Mouse (Mus musculus) brown adipose tissue, adult 24 weeks (tissue): ENCODE measurements around the gene Tmem235. TPM values are rescaled to one million over a fixed set of nuclear protein-coding genes. Genes with fewer than 3 reads are reported as not detected.
A peak's percentile ranks its signal among the peaks of the same experiment; 100 is the strongest.

Experiments
- H3K27ac ChIP-seq: fragments of 200-500 bp; replicated peaks from 2 replicates; pipeline ENCODE4 v1.5.1; 2012; ENCODE audit warnings: low read depth, mild to moderate bottlenecking, low read length
- H3K4me1 ChIP-seq: fragments of 200-500 bp; 2 replicates; pipeline ENCODE4 v1.6.1; 2012; ENCODE audit warnings: low read length, mixed read lengths; ENCODE audit not compliant: control insufficient read depth, insufficient read depth, insufficient read length
- H3K4me3 ChIP-seq: fragments of 200-500 bp; 2 replicates; pipeline ENCODE4 v1.5.1; 2012; ENCODE audit warnings: low read depth, mild to moderate bottlenecking, low read length, moderate library complexity; ENCODE audit not compliant: insufficient read depth
- polyA plus RNA-seq: library from polyadenylated mRNA; stranded (reverse); fragments of >200 nt; gene quantifications from 2 replicates; pipeline ENCODE4 v1.2.4, GENCODE M21; 2012; ENCODE audit not compliant: missing spikeins, insufficient read depth, insufficient read length

The Tmem235 gene
- polyA plus RNA-seq, 1 experiment, result not detected

DNA sequence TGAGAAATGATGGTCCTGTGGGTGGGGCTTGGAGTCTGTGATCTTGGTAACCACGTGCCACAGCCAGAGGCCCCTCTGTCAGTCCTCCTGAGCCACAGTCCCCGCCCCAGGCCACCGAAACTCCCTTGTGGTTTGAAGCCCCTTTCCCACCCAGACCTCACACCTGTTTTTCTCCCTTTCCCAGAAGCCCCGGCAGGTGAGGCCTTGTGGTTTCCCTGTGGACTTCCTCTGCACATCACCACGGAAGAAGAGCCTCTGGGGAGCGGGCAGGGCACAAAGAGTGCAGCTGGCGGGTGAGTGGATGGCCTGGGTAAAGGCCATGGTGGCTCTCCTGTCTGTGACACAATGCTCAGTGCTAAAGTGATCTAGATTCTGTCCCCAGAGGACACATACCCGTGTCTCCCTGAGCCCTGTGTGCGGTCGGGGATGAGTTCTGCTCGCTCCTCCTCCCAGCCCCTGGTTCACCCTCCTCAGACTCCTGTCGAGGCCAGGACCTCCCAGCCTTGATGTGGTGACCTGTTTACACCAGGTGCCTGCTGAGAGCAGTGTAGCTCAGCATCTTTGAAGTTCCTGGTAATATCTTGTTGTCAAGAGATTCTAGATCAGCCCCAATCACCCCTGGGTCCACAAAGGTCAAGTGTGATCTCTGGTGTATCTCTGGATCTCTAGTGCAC, 11.5 kb downstream of the Tmem235 start:
- H3K4me1 ChIP-seq, result no peaks in the 10 kb centered on the region
- H3K4me3 ChIP-seq, result no peak overlapping the region
- no peak overlapping the region for H3K27ac ChIP-seq

DNA sequence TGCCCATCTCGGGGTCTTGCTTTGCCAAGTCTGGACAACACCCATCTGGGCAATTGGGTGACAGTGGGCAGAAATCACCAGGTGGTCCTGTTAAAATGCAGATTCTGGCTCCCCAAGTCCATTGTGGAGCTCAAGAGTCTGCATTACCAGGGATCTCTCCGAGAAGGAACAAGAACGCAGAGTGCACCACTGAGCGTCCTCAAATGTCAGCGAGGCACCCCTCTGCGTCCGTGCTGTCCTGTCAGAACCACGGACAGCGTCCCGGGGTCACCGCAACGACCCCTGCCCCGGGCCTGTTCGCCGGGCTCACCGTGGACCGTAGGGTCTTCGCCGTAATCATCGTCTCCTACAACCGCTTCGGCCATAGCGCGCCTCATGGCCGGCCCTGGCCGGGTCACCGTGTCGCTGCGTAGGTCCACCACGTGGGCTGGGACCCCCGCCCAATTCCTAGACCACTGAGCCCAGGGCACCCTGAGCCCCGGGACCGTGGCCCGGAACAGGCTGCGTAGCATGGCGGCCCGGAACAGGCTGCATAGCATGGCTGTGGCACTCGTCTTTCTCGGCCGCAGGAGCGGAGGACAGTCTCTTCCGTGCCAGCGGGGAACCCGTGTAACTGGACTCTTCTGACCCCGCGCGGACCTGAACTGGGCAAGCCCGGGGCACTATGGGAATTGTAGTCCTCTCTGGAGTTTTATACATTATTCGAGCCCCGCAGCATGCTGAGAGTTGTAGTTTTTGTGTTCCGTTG, 12.5 kb downstream of the Tmem235 start, which contains the start of gene Tha1:
Gene Tha1 (minus strand): TSS at position 621 of the 748 bp plus-strand sequence.
- peak within 1 kb of the TSS; percentile 40 for H3K27ac ChIP-seq
- H3K4me1 ChIP-seq, result no peaks in the 10 kb centered on the region
- H3K4me3 ChIP-seq, result peak within 1 kb of the TSS; percentile 90

DNA sequence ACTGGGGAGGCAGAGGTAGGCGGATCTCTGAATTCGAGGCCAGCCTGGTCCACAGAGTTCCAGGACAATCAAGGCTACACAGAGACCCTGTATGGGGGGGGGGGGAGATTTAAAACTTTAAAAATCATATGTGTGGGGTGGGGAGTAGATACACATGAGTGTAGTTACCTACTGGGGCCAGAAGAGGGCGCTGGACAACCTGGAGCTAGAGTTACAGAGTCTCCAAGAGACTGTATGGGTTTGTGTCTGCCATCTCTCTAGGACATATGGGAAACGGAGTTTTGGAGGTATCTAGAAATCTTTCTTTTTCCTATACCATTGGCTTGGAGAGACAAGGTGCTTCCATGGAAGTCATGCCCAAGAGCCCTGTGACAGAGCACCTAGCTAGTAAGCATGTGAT, 13.9 kb downstream of the Tmem235 start:
- Histone ChIP-seq H3K4me1 (peaks cover under 1% of the 10 kb centered on the region; the same call in 1 of the 2 replicates), H3K4me3 (no peak overlapping the region), H3K27ac (no peak overlapping the region)

DNA sequence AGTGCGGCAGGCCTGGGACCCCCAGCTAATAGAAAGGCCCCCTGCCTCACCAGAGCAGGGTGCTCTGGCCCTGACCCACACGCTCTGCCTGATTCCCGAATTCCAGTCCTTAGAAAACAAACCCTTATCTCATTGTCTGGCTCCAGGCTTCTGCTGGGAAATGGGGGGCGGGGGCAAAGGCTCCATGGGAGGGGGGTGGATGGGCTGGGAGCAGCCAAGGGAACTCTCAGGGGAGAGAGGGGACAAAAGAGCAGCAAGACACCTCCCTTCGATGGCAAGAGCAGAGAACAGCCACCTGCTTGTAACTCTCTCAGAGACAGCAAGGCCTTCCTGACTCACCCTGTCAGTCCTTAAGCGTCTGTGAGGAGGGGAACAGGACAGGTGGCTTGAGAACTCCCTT, 15.1 kb downstream of the Tmem235 start:
- no peak overlapping the region for H3K4me3 ChIP-seq
- H3K4me1 ChIP-seq, result peaks cover 3% of the 10 kb centered on the region
- H3K27ac ChIP-seq, result no peak overlapping the region

DNA sequence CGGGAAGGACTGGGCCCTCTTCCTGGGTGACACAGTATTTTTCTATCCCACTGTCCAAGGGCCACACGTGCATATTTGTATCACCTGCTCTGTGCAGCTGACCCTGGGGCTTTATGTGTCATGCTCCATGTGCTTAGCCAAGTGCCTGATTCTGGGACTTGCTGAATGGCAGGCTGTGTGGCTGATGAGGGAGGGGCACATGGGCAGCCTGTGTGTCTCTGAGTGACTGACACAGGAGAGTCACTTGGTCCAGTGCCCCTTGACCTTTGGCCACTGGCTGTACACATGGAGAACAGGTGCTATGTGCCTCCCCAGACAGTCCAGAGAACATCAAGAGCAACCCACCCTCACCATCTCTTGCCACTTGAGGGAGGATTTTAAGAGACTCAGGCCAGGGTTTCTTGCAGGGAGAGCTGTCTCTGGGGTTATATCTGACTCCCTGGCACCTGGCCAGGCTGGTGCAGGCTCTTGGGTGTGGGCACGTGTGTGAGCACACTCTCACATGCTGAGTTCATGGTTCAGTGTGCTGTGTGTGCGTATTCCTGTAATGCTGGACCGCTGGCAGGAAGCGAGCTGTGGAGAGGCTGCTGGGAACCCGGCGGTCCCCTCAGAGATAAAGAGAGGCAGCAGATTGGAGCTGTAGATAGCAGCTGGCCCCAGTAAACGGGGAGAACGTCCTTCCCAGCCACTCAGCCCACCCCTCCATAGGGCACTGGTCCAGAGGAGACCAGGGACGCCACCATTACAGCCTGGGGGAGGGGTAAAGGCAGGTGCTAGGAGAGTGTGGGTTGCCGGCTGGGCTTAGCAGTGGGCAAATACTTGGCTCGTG, 17.6 kb downstream of the Tmem235 start:
- H3K4me1 ChIP-seq, result peaks cover 14% of the 10 kb centered on the region
- H3K4me3 ChIP-seq, result no peak overlapping the region
- peak overlapping the region; percentile 59; the same call in 1 of the 2 replicates for H3K27ac ChIP-seq

DNA sequence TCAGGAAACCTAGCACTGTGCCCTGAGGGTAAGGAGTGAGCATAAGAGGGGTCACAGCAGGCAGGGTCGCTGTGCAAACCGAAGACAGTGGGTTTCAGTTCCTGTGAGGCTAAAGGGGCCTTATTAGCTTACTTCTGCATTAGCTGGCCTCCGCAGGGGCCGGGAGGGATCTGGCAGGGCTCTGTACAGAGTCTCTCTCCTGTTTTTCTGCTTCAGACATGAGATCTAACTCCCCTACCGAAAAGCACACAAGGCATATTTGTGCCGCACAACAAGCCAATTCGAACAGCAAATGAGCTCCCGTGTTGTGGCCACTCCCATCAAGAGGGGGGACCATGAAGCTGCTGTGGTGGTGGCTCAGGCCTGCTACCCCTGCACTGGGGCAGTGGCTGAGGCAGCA, 18.3 kb downstream of the Tmem235 start:
- Histone ChIP-seq H3K27ac (no peak overlapping the region), H3K4me1 (peaks cover 14% of the 10 kb centered on the region), H3K4me3 (no peak overlapping the region)

DNA sequence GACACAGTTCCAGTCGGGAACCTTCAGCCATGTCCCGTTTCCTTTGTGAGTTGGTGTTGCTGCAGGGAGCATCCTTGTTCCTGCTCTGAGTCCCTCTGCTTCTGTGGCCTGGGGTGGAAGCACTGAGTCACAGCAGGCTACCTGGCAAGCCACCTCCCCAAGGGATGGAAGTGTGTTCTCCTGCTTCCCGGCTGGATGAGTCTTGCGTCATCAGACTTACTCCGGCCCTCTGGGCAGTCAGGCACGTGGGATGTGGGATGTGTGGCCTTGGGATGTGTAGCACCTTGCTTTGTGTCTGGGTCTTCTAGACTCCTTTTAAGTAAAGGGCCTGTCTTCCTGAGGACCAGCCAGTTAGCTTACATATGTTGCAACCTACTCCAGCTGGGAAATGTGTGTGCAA, 19.1 kb downstream of the Tmem235 start:
- H3K4me1 ChIP-seq, result peaks cover 14% of the 10 kb centered on the region
- H3K4me3 ChIP-seq, result no peak overlapping the region
- H3K27ac ChIP-seq, result no peak overlapping the region

DNA sequence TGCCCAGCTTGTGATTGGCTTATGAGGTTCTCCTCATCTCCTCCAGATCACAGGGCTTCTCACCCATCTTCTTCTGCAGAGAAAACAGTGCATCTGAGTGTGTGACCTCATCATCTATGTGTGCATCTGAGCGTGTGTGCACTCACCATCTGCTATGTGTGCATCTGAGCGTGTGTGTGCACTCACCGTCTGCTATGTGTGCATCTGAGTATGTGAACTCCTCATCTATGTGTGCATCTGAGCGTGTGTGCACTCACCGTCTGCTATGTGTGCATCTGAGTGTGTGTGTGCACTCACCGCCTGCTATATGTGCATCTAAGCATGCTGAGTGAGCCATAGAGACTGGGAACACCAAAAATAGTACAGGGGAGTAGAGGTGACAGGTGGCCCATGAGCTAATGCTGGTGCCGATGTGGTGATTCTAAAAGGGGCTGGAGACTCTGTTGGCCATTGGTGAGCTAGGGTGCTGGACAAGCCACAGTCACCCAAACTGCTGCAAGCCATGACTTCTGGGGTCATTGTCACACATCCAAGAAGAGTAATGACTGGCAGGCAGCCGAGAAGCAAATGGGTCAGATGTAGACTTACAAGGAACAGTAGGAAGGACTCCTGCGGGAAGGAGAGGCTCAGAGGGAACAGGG, 19.9 kb downstream of the Tmem235 start:
- Histone ChIP-seq H3K27ac (no peak overlapping the region), H3K4me1 (peaks cover 14% of the 10 kb centered on the region), H3K4me3 (no peak overlapping the region)

DNA sequence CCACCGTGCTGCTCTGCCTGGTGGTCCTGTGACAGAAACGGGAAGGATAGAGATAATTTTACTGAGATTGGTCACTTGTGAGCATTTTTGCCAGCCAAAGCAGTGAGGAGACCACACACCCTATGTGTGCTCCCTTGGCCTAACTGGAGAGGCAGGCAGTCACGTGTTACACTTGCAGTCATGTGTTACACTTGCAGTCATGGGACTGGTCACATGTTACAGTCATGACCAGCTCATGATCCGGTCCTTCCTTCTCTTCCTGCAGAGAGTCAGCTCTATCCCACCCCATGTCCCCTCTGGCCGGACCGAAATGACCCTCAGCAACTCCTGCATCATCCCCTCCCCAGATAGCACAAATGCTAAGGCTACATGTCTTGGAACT, 20.4 kb downstream of the Tmem235 start:
- Histone ChIP-seq H3K27ac (no peak overlapping the region), H3K4me1 (peaks cover 14% of the 10 kb centered on the region)

DNA sequence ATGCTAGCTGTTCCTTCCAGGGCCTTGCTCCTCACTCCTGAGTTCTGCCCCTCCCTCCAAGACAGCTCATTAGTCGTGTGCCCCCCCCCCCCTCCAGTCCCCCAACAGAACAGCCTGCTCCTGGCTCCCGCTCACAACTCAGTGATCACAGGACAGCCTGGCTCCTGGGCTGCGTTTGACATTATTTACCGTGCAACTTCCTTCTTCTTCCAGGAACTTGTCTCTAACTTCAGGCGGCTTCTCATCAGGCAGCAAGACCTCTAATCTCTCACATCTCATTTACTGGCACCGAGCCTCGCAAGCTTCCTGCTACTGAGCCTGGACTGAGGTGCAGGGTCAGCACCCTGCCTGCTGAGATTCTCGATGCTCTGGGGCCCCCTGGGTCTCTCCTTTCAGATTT, 21.2 kb downstream of the Tmem235 start:
- Histone ChIP-seq H3K4me1 (peaks cover 14% of the 10 kb centered on the region), H3K4me3 (no peak overlapping the region), H3K27ac (no peak overlapping the region)

More for the DNA sequence above, 20.4 kb downstream of the Tmem235 start:
- H3K4me3 ChIP-seq, result no peak overlapping the region

DNA sequence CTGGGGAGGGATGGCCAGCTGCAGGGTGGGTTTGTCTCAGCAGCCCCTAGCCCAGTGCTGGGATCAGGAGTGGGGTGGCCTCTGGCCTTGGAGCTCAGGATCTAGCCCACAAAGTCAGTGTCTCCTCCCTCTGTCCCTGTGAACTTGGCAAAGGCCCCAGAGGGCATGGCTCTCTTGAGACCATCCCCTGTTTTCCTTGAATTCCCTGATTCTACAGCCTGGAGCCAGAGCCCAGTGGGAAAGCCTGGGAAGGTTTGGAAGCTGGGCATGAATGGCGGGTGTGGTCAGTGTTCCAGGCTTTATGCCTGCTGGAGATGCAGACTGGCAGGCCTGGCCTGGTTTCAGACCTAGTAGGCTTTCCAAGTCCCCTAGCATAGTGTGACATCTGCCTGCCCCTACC, 21.7 kb downstream of the Tmem235 start:
- Histone ChIP-seq H3K4me3 (no peak overlapping the region), H3K4me1 (peaks cover 14% of the 10 kb centered on the region), H3K27ac (no peak overlapping the region)

DNA sequence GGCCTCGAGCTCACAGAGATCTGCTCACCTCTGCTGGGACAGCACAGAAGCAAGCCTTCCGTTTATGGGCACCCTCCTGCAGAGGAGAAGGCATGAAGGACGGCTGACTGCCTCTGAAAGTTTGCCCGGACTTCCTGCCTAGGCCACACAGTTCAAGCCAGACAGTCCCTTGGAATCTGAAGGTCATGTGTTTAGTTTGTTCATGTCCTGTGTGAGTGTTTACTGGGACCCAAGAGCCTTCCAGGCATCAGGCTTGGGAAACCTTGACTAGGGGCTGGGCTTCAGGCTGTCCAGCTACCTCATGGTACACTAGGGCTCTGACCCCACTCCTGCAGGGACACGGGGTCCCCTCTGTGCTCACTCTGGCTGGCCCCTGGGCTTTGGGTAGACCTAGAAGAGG, 25.4 kb downstream of the Tmem235 start:
- Histone ChIP-seq H3K27ac (no peak overlapping the region), H3K4me1 (peaks cover 9% of the 10 kb centered on the region), H3K4me3 (no peak overlapping the region)

DNA sequence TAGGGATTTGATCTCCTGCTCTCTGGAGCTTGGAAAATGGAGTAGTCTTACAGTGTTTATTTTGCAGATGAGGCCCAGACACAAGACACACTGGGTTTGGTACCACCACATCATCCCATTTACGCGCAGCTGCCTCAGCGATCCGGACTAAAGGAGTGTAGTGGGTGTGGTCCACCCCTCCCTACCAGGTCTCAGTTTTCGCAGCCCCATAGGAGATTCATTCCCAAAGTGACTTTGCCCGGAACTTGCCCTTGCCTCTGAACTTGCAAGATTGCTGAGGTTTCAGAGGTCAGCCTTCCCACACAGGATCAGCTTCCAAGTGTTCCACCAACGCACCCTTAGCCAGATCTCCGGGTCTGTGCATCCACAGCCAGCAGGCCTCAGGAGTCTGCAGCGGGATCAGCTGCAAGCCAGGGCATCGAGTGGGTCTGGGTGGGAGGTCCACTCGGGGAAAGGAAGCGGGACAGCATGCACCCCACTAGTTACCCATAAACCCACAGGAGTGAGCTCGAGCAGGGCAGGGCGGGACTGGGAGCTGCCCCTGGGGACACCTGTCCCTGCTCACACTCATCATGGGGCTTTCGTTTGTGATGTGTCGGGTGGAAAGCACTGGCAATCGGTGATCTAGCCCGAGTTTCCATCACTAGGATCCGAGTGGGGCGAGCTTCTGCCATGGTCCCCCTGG, 27.8 kb downstream of the Tmem235 start:
- Histone ChIP-seq H3K4me1 (no peaks in the 10 kb centered on the region), H3K4me3 (no peak overlapping the region), H3K27ac (no peak overlapping the region)
